In the genomic region with DNA sequence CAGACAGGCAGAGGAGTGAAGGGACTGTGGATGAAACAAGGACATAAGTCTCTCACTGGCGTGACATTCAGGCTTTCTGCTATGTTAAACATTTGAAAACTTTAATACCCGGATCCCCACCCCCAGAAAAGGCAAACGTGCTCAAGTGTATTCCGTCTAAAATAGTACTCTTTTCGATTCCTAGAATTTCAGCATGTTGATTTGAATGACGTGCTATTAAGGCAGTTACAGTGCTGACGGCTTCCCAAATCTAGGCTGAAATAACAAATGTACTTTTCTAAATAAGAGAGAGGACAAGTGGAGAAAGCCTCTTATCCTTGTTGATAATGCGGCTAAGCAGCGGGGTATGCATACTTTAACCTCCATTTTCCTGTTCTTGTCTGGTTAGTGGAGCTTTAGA, we compare ENCODE assay signal across 16 mouse cellular contexts.
"Had no signal": no experiment of that assay in that cellular context is flagged by ENCODE, and none has a peak within 500 bp of the region (broad histone marks: within the 10 kb centered on the region; RNA-seq: fewer than 3 reads in every experiment).

No protein-coding gene starts in this region.

- H3K4me2 ChIP-seq: neural tube, embryonic 13.5 days; neural tube, embryonic 15.5 days; stomach, embryonic 15.5 days had no signal

- DNase-seq: retina, postnatal 1 day; right cerebral cortex, adult 18-20 months; right cerebral cortex, postnatal 14 days; right cerebral cortex, postnatal 25 days; right cerebral cortex, postnatal 4 days; spleen, adult 18-20 months; thymus, adult 18-20 months; thymus, adult 2 months; thymus, postnatal 14 days; thymus, postnatal 25 days; thymus, postnatal 36 days; thymus, postnatal 4 days had no signal

- H3K9me3 ChIP-seq: neural tube, embryonic 13.5 days; neural tube, embryonic 15.5 days; stomach, embryonic 15.5 days had no signal

- H3K9ac ChIP-seq: neural tube, embryonic 13.5 days; neural tube, embryonic 15.5 days; stomach, embryonic 15.5 days had no signal

- H3K4me3 ChIP-seq: neural tube, embryonic 13.5 days; neural tube, embryonic 15.5 days; stomach, embryonic 15.5 days had no signal

- H3K27ac ChIP-seq: neural tube, embryonic 13.5 days; neural tube, embryonic 15.5 days; stomach, embryonic 15.5 days; stomach, postnatal 0 days had no signal

- H3K27me3 ChIP-seq: neural tube, embryonic 13.5 days; neural tube, embryonic 15.5 days; stomach, embryonic 15.5 days had no signal

- H3K4me1 ChIP-seq: neural tube, embryonic 13.5 days; neural tube, embryonic 15.5 days; stomach, embryonic 15.5 days had no signal
